Comparison of ENCODE assay signal across 17 mouse cellular contexts in the genomic region with DNA sequence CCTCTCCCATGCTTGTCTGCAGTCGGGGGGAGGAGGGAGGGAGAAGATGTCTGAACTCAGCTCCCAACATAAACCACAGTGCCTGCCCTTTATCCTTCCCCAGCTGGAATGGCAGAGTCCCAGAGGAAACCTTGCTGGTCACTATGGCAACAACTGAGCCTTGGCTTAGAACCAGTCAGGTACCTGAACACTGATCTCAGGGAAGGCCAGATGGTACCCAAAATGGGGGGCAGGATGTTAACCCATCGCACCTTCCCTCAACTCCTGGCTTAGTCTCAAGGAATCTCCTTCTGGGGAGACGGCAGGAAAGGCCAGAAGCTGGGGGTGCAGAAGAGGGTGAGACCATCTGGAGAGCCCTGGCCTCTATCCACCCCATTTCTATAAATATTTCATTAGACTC. TPM values are rescaled to one million over a fixed set of nuclear protein-coding genes. Genes with fewer than 3 reads are reported as not detected.
DNase-seq lines count a peak whose midpoint lies in the region; ATAC-seq and TF ChIP-seq lines count a peak whose summit lies in the region.
"Had no signal": no experiment of that assay in that cellular context is flagged by ENCODE, and none has a peak within 500 bp of the region (broad histone marks: within the 10 kb centered on the region; RNA-seq: fewer than 3 reads in every experiment).

No protein-coding gene starts in this region.

- DNase-seq in cerebellum, adult 11-12 months, result peak; percentile 93
- DNase-seq in cerebellum, adult 9-11 months, result peak; percentile 94
- no peak for DNase-seq in heart, postnatal 14 days
- no peak for DNase-seq in lung, postnatal 25 days (ENCODE audit: low spot score)
- DNase-seq in heart, adult 2 months, result no peak
- no peak for DNase-seq in heart, adult 18-20 months
- DNase-seq: gastrocnemius, postnatal 25 days; lung, postnatal 4 days; right cerebral cortex, adult 18-20 months had no signal

- 0 out of 2 replicates have a peak, but pooled peaks have one; percentile 15 for ATAC-seq in hindbrain, embryonic 12.5 days (ENCODE audit: low FRiP score)
- ATAC-seq in midbrain, embryonic 15.5 days (replicated peaks), result no peak

- peak overlapping the region; percentile 53; the same call in 1 of the 2 replicates for H3K9ac ChIP-seq in hindbrain, embryonic 12.5 days
- H3K9ac ChIP-seq in midbrain, embryonic 15.5 days, result no peak overlapping the region
- no peak overlapping the region for H3K9ac ChIP-seq in heart, adult 2 months (ENCODE audit: low read depth, low read length)
- H3K9ac ChIP-seq: heart, embryonic 13.5 days; liver, embryonic 15.5 days had no signal

- peak overlapping the region; percentile 52 for H3K4me2 ChIP-seq in hindbrain, embryonic 12.5 days (replicated peaks)
- peak overlapping the region; percentile 42 for H3K4me2 ChIP-seq in midbrain, embryonic 15.5 days
- H3K4me2 ChIP-seq: heart, embryonic 13.5 days; liver, embryonic 15.5 days had no signal

- H3K27me3 ChIP-seq in hindbrain, embryonic 12.5 days, result no peaks in the 10 kb centered on the region; the same call in 1 of the 2 replicates
- no peaks in the 10 kb centered on the region for H3K27me3 ChIP-seq in midbrain, embryonic 15.5 days (replicated peaks)
- no peaks in the 10 kb centered on the region for H3K27me3 ChIP-seq in heart, adult 2 months (ENCODE audit: control insufficient read depth, insufficient read depth, low read length)
- H3K27me3 ChIP-seq: CH12.LX had no signal

- no peaks in the 10 kb centered on the region for H3K79me2 ChIP-seq in heart, adult 2 months (replicated peaks; ENCODE audit: control insufficient read depth, insufficient read depth, low read length)

- H3K9me3 ChIP-seq in hindbrain, embryonic 12.5 days (replicated peaks), result no peaks in the 10 kb centered on the region
- no peaks in the 10 kb centered on the region for H3K9me3 ChIP-seq in midbrain, embryonic 15.5 days
- H3K9me3 ChIP-seq: heart, embryonic 13.5 days; limb, embryonic 10.5 days; liver, embryonic 15.5 days had no signal

- WGBS in hindbrain, embryonic 12.5 days, result 78% methylated on average over 2 of the region's 3 CpGs
- 27% methylated on average over 3 of the region's 3 CpGs for WGBS in midbrain, embryonic 15.5 days
- 64% methylated on average over 3 of the region's 3 CpGs for WGBS in heart, adult 2 months

- H3K4me1 ChIP-seq in hindbrain, embryonic 12.5 days, result peaks cover 49% of the 10 kb centered on the region
- H3K4me1 ChIP-seq in midbrain, embryonic 15.5 days, result peaks cover 55% of the 10 kb centered on the region
- no peaks in the 10 kb centered on the region for H3K4me1 ChIP-seq in heart, adult 2 months (ENCODE audit: control insufficient read depth, insufficient read depth, low read length)

- TF ChIP-seq CTCF in heart, adult 2 months (IDR thresholded peaks at IDR 0.05), result no peak

- no peak for TF ChIP-seq EP300 in heart, adult 2 months (IDR thresholded peaks at IDR 0.05; ENCODE audit: insufficient read depth, low read depth, low read length)

- peak overlapping the region; percentile 20 for H3K4me3 ChIP-seq in hindbrain, embryonic 12.5 days
- H3K4me3 ChIP-seq in midbrain, embryonic 15.5 days, result peak overlapping the region; percentile 18
- H3K4me3 ChIP-seq in heart, adult 2 months, result no peak overlapping the region
- H3K4me3 ChIP-seq: heart, embryonic 13.5 days; layer of hippocampus, adult 2 months; limb, embryonic 10.5 days; liver, embryonic 15.5 days; myocyte had no signal

- TF ChIP-seq POLR2A in heart, adult 2 months (IDR thresholded peaks at IDR 0.05; ENCODE audit: insufficient read depth, low read depth, low read length), result no peak

- H3K36me3 ChIP-seq in hindbrain, embryonic 12.5 days, result peaks cover 47% of the 10 kb centered on the region
- peaks cover 25% of the 10 kb centered on the region; the same call in 1 of the 2 replicates for H3K36me3 ChIP-seq in midbrain, embryonic 15.5 days (replicated peaks)
- no peaks in the 10 kb centered on the region for H3K36me3 ChIP-seq in heart, adult 2 months (ENCODE audit: control insufficient read depth, insufficient read depth, low read length)
- H3K36me3 ChIP-seq: heart, embryonic 13.5 days; limb, embryonic 10.5 days; liver, embryonic 15.5 days had no signal

- H3K27ac ChIP-seq in hindbrain, embryonic 12.5 days, result peak overlapping the region; percentile 60
- H3K27ac ChIP-seq in midbrain, embryonic 15.5 days, result peak overlapping the region; percentile 31
- H3K27ac ChIP-seq in heart, adult 2 months, result no peak overlapping the region
- H3K27ac ChIP-seq: heart, embryonic 13.5 days; layer of hippocampus, adult 2 months; limb, embryonic 10.5 days; liver, embryonic 15.5 days had no signal

- intact Hi-C loops in heart, postnatal 14 days (cut with DNase I), result no loop called here
- intact Hi-C loops in heart, adult 2 months (cut with DNase I), result no loop called here

RNA-seq across cellular contexts. Expression of gene Chrnb2, which starts 4.6 kb away (rescaled TPM):
- polyA plus RNA-seq in hindbrain, embryonic 12.5 days (2016; fragmentation: Nextera tagmentation; extraction: Ambion mirVana), result 26.7 and 26.8 TPM in 2 replicates
- 31.6 and 33.4 TPM in 2 replicates for polyA plus RNA-seq in midbrain, embryonic 15.5 days (2015; fragmentation: Nextera tagmentation; extraction: Ambion mirVana)
- under 1 TPM; 0.20 to 0.29 TPM for total RNA-seq in heart, postnatal 14 days (2021)
- total RNA-seq in heart, adult 2 months (2021), result under 1 TPM; 0.14 to 0.16 TPM
- polyA plus RNA-seq in heart, adult 2 months (2012; rRNA removed), result 0.35 and 0.61 TPM in 2 replicates
- under 1 TPM in 1 of 2 experiments, not detected in 1; 0.18 TPM for total RNA-seq in heart, adult 18-20 months (2021)

RNA-seq across cellular contexts. Expression of gene Ube2q1, which starts 13.6 kb away (rescaled TPM):
- 19.2 and 19.9 TPM in 2 replicates for polyA plus RNA-seq in hindbrain, embryonic 12.5 days (2016; fragmentation: Nextera tagmentation; extraction: Ambion mirVana)
- polyA plus RNA-seq in midbrain, embryonic 15.5 days (2015; fragmentation: Nextera tagmentation; extraction: Ambion mirVana), result 13.4 and 13.8 TPM in 2 replicates
- total RNA-seq in heart, postnatal 14 days (2021), result 10 to 100 TPM; 28.0 to 28.6 TPM
- 10 to 100 TPM; 24.0 to 25.5 TPM for total RNA-seq in heart, adult 2 months (2021)
- polyA plus RNA-seq in heart, adult 2 months (2012; rRNA removed), result 14.6 and 18.8 TPM in 2 replicates
- total RNA-seq in heart, adult 18-20 months (2021), result 10 to 100 TPM; 25.9 to 26.1 TPM

RNA-seq across cellular contexts. Expression of gene Adar, which starts 45.0 kb away (rescaled TPM):
- 23.4 and 24.1 TPM in 2 replicates for polyA plus RNA-seq in hindbrain, embryonic 12.5 days (2016; fragmentation: Nextera tagmentation; extraction: Ambion mirVana)
- 33.3 and 33.4 TPM in 2 replicates for polyA plus RNA-seq in midbrain, embryonic 15.5 days (2015; fragmentation: Nextera tagmentation; extraction: Ambion mirVana)
- 10 to 100 TPM; 12.5 to 13.5 TPM for total RNA-seq in heart, postnatal 14 days (2021)
- total RNA-seq in heart, adult 2 months (2021), result 10 to 100 TPM; 10.8 to 13.1 TPM
- polyA plus RNA-seq in heart, adult 2 months (2012; rRNA removed), result 12.8 and 15.8 TPM in 2 replicates
- total RNA-seq in heart, adult 18-20 months (2021), result 10 to 100 TPM; 10.2 to 11.0 TPM

Comparison
In these comparisons a context has a peak if more than half of its experiments do, and no peak if none do; other contexts are left out.
1. DNase-seq: peak in cerebellum, adult 11-12 months (single experiment) and cerebellum, adult 9-11 months (single experiment); none in heart, postnatal 14 days (0 of 2), lung, postnatal 25 days (single experiment), heart, adult 2 months (0 of 2) and heart, adult 18-20 months (0 of 2).